Mouse (Mus musculus) ES-E14 (cell line): ENCODE results near the gene Grhl3. TPM values are rescaled to one million over a fixed set of nuclear protein-coding genes. Genes with fewer than 3 reads are reported as not detected.
A peak's percentile ranks its signal among the peaks of the same experiment; 100 is the strongest.

Source experiments
- DNase-seq: peaks from one replicate; pipeline ENCODE4 v3.0.0-alpha.2; 2013; ENCODE audit warnings: low read depth, low spot score
- H3K27ac ChIP-seq: 2 replicates; pipeline ENCODE4 v1.5.1; 2012; ENCODE audit warnings: low read depth, mild to moderate bottlenecking, low read length, moderate library complexity, mixed read lengths; ENCODE audit not compliant: poor library complexity, insufficient read depth, severe bottlenecking
- H3K36me3 ChIP-seq: 2 replicates; pipeline ENCODE4 v1.6.1; 2012; ENCODE audit warnings: mild to moderate bottlenecking, low read length, moderate library complexity, mixed read lengths; ENCODE audit not compliant: control insufficient read depth, poor library complexity, insufficient read depth, severe bottlenecking
- H3K4me1 ChIP-seq, 2 experiments: fragments of 150-350 bp in 1 of 2; sonication (generic) in 1 of 2; 2 replicates each; pipeline ENCODE4 v1.6.1; 2012; ENCODE audit warnings: low read length in 2 of 2, mild to moderate bottlenecking in 1 of 2, mixed read lengths in 1 of 2; ENCODE audit not compliant: control insufficient read depth in 2 of 2, insufficient read depth in 2 of 2, poor library complexity in 1 of 2
- H3K4me3 ChIP-seq, 2 experiments: fragments of 150-350 bp in 1 of 2; sonication (generic) in 1 of 2; 2 replicates each; pipeline ENCODE4 v1.5.1; 2012; ENCODE audit warnings: low read length in 2 of 2, low read depth in 1 of 2, mild to moderate bottlenecking in 1 of 2, mixed read lengths in 1 of 2; ENCODE audit not compliant: insufficient read depth in 1 of 2, poor library complexity in 1 of 2, severe bottlenecking in 1 of 2
- H3K9ac ChIP-seq: 2 replicates; pipeline ENCODE4 v1.6.1; 2012; ENCODE audit warnings: low read depth, mild to moderate bottlenecking, low read length, mixed read lengths; ENCODE audit not compliant: poor library complexity, insufficient read depth, severe bottlenecking
- H3K9me3 ChIP-seq: fragments of 150-350 bp; sonication (generic); 2 replicates; pipeline ENCODE4 v1.6.1; 2012; ENCODE audit warnings: low read depth, mild to moderate bottlenecking, low read length; ENCODE audit not compliant: control insufficient read depth, insufficient read depth
- CHD2 ChIP-seq: IDR thresholded peaks from 2 replicates; pipeline ENCODE4 v1.6.1; 2014; ENCODE audit warnings: mild to moderate bottlenecking, low read depth, low read length, inconsistent platforms
- HCFC1 ChIP-seq: IDR thresholded peaks from 2 replicates; pipeline ENCODE4 v1.6.1; 2012; ENCODE audit warnings: low read length, inconsistent platforms, borderline replicate concordance; ENCODE audit not compliant: insufficient read depth
- MAFK ChIP-seq: IDR thresholded peaks from 2 replicates; pipeline ENCODE4 v1.6.1; 2014; ENCODE audit warnings: mild to moderate bottlenecking, low read depth, low read length, inconsistent platforms; ENCODE audit not compliant: insufficient read depth
- ZC3H11A ChIP-seq: IDR thresholded peaks from 2 replicates; pipeline ENCODE4 v1.6.1; 2012; ENCODE audit warnings: low read depth, mild to moderate bottlenecking, inconsistent platforms, low read length, borderline replicate concordance
- ZNF384 ChIP-seq: IDR thresholded peaks from 2 replicates; pipeline ENCODE4 v1.6.1; 2012; ENCODE audit warnings: low read depth, low read length, inconsistent platforms
- in situ Hi-C, 2 experiments: fragments of 600-800 bp; cut with MboI; formaldehyde crosslinking; loops; one replicate each; pipeline ENCODE4 v1.15.1; 2025; ENCODE audit warnings: low sequenced_read_pairs in 2 of 2, inconsistent platforms in 1 of 2; ENCODE audit not compliant: unreplicated experiment in 2 of 2
- total RNA-seq: library from RNA; depleted of rRNA; stranded (reverse); fragments of 300-350 nt; gene quantifications from 2 replicates; pipeline ENCODE4 v1.2.3, GENCODE M21; 2012

Gene Grhl3
- total RNA-seq, 1 experiment: 6.7 TPM

- in situ Hi-C loops: no loop called here
- DNase-seq: peak; percentile 86
- peaks cover 27 to 54% of the 10 kb centered on the region in 2 experiments for H3K4me1 ChIP-seq
- no peak for TF ChIP-seq ZNF384
- no peak for TF ChIP-seq ZC3H11A
- no peak for TF ChIP-seq HCFC1
- no peak for TF ChIP-seq CHD2
- TF ChIP-seq MAFK: no peak
- H3K9ac ChIP-seq: peak overlapping the region; percentile 16; the same call in 1 of the 2 replicates
- peak overlapping the region; percentile 96 for H3K27ac ChIP-seq
- H3K4me3 ChIP-seq: 0 out of 4 replicates have a peak overlapping the region, but pooled peaks of 1 of the 2 experiments have one; percentile 7
- no peaks in the 10 kb centered on the region for H3K9me3 ChIP-seq
- H3K36me3 ChIP-seq: no peaks in the 10 kb centered on the region
Measured at GRCm38 (mm10) chr4:135581222-135581910, 7.9 kb upstream of the Grhl3 start.

- peak overlapping the region; percentile 38 to 54; a peak in 2 of 4 replicates for H3K4me3 ChIP-seq
- TF ChIP-seq ZNF384 (no peak), ZC3H11A (no peak), MAFK (no peak), HCFC1 (no peak), CHD2 (no peak)
- peak overlapping the region; percentile 89; the same call in 1 of the 2 replicates for H3K27ac ChIP-seq
- peaks cover 27 to 57% of the 10 kb centered on the region in 2 experiments for H3K4me1 ChIP-seq
- H3K36me3 ChIP-seq: no peaks in the 10 kb centered on the region
- in situ Hi-C loops: no loop called here
- no peaks in the 10 kb centered on the region for H3K9me3 ChIP-seq
- DNase-seq: no peak
- peak overlapping the region; percentile 43; the same call in 1 of the 2 replicates for H3K9ac ChIP-seq
Measured at GRCm38 (mm10) chr4:135579695-135580094, 6.3 kb upstream of the Grhl3 start.

DNA sequence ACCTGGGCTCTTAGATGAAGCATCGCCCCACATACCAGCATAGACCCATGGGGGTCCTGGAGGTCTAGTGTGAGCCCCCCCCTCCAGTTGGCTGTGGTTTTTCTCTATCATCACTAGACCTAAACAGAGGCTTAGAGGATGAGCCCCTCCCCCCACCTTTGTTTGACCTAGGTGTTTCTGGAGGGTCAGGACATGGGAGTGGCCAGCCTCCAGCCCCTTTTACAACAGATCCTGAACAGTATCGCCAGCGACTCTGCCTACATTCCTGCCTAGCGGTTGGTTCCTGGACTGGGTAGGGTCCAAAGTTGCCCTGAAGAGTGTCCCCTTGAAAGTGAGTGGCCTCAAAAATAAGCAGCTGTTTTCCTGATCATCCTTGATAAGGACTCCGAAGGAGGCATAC, 5.1 kb upstream of the Grhl3 start:
- Histone ChIP-seq H3K4me1 (peaks cover 27 to 60% of the 10 kb centered on the region in 2 experiments), H3K9me3 (no peaks in the 10 kb centered on the region), H3K9ac (peak overlapping the region; percentile 28; the same call in 1 of the 2 replicates), H3K27ac (peak overlapping the region; percentile 89; the same call in 1 of the 2 replicates), H3K36me3 (no peaks in the 10 kb centered on the region), H3K4me3 (peak overlapping the region in 1 of 2 experiments; percentile 54; a peak in 3 of 4 replicates)
- in situ Hi-C loops: no loop called here
- DNase-seq: no peak
- TF ChIP-seq ZNF384: no peak
- TF ChIP-seq ZC3H11A: no peak
- no peak for TF ChIP-seq CHD2
- no peak for TF ChIP-seq MAFK
- no peak for TF ChIP-seq HCFC1

DNA sequence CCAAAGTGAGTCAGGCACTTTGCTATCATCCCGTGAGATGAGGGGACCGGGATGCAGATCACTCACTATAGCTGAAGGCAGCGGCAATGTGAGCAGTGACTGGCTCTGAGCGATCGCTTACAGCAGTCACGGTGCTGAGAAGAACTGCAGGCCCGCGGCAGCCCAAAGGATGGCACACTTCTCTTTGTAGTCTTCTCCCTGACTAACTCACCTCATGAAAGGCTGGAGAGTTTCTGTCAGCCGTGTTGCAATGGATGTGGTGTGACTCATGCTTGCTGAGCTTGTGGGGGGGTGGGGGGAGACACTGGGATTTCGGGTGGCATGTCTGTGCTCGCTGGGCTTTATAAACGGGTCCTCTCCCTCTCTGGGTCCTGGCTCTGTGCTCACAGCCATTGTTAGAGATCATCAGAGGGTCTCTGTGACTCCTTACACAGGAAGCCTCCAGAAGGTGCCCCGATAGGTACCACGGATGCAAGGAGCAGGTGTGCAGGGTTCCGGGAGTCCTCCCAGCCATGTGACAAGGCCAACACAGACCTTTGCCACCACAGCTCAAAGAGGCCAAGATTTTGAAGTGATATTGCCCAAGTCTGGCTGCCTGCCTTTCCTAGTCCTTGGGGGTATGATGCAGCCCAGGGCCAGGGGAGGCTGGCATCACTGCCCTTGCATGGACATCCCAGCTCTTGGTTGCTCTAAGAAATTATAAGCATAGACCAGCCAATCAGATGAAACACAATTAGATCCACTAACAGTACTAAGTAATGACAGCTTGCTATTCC, 2.1 kb upstream of the Grhl3 start:
- in situ Hi-C loops: no loop called here
- Histone ChIP-seq H3K9me3 (no peaks in the 10 kb centered on the region), H3K27ac (no peak overlapping the region), H3K4me1 (peaks cover 23 to 54% of the 10 kb centered on the region in 2 experiments), H3K36me3 (no peaks in the 10 kb centered on the region), H3K4me3 (no peak overlapping the region), H3K9ac (no peak overlapping the region)
- TF ChIP-seq MAFK (no peak), CHD2 (no peak), ZNF384 (no peak), ZC3H11A (no peak), HCFC1 (no peak)
- DNase-seq: no peak
